Mouse (Mus musculus) kidney, adult 9 months (tissue): ENCODE measurements around the gene Hnrnph1.
A peak's percentile ranks its signal among the peaks of the same experiment; 100 is the strongest.

Experiments used
- DNase-seq: peaks from one replicate; pipeline ENCODE4 v3.0.0; 2022

The Hnrnph1 gene

GRCm38 (mm10) chr11:50373621-50374020, 3.2 kb upstream of the Hnrnph1 start:
- no peak for DNase-seq

GRCm38 (mm10) chr11:50374286-50375015, 2.3 kb upstream of the Hnrnph1 start:
- no peak for DNase-seq

- no peak for DNase-seq
Observed at GRCm38 (mm10) chr11:50375421-50375820, 1.4 kb upstream of the Hnrnph1 start.

GRCm38 (mm10) chr11:50376156-50376790, 517 bp upstream of the Hnrnph1 start:
- DNase-seq = no peak

GRCm38 (mm10) chr11:50377892-50378684, 1.3 kb downstream of the Hnrnph1 start:
- DNase-seq = peak; percentile 86

GRCm38 (mm10) chr11:50379023-50379752, 2.4 kb downstream of the Hnrnph1 start:
- DNase-seq = no peak

- no peak for DNase-seq
Observed at GRCm38 (mm10) chr11:50381311-50381710, 4.5 kb downstream of the Hnrnph1 start.

GRCm38 (mm10) chr11:50387167-50387679, 10.4 kb downstream of the Hnrnph1 start:
- no peak for DNase-seq

- no peak for DNase-seq
Observed at GRCm38 (mm10) chr11:50387697-50388096, 10.9 kb downstream of the Hnrnph1 start.

GRCm38 (mm10) chr11:50388217-50388929, 11.6 kb downstream of the Hnrnph1 start:
- DNase-seq = no peak

GRCm38 (mm10) chr11:50389011-50389410, 12.2 kb downstream of the Hnrnph1 start:
- DNase-seq = no peak

- DNase-seq = no peak
Observed at GRCm38 (mm10) chr11:50389616-50390015, 12.8 kb downstream of the Hnrnph1 start.

- DNase-seq = no peak
Observed at GRCm38 (mm10) chr11:50391272-50391960, 14.6 kb downstream of the Hnrnph1 start.

GRCm38 (mm10) chr11:50393306-50393705, 16.5 kb downstream of the Hnrnph1 start:
- no peak for DNase-seq

- DNase-seq = no peak
Observed at GRCm38 (mm10) chr11:50394731-50395130, 17.9 kb downstream of the Hnrnph1 start.

GRCm38 (mm10) chr11:50396766-50397307, 20.0 kb downstream of the Hnrnph1 start:
- DNase-seq = no peak

- no peak for DNase-seq
Observed at GRCm38 (mm10) chr11:50397316-50397715, 20.5 kb downstream of the Hnrnph1 start.

- no peak for DNase-seq
Observed at GRCm38 (mm10) chr11:50398803-50399202, 22.0 kb downstream of the Hnrnph1 start.

- DNase-seq = peak; percentile 60
Observed at GRCm38 (mm10) chr11:50402481-50402880, 25.7 kb downstream of the Hnrnph1 start.

GRCm38 (mm10) chr11:50403367-50404014, 26.7 kb downstream of the Hnrnph1 start:
- DNase-seq = peak; percentile 61

GRCm38 (mm10) chr11:50407235-50407634, 30.4 kb downstream of the Hnrnph1 start:
- no peak for DNase-seq
